Mouse (Mus musculus) granulocyte monocyte progenitor cell, adult 5-6 weeks (primary cell): ENCODE measurements around the gene Hddc3. TPM values are rescaled to one million over a fixed set of nuclear protein-coding genes. Genes with fewer than 3 reads are reported as not detected.
"Not testable (repeated sequence)": the region's sequence is repeated elsewhere in the genome, so short reads cannot be mapped to it uniquely, and the experiment has no call there.

Experiments used
- ATAC-seq: replicated peaks from 2 replicates; pipeline ENCODE4 v1.8.0; 2016; ENCODE audit warnings: mild to moderate bottlenecking, moderate TSS enrichment, inconsistent platforms; ENCODE audit not compliant: poor library complexity, severe bottlenecking
- total RNA-seq, 2 experiments: library from RNA; stranded (forward) in 1 of 2; stranded (reverse) in 1 of 2; fragments of 200-712, 200-1000 nt in 1 of 2; fragments of >200 nt in 1 of 2; fragmentation: Nextera tagmentation in 1 of 2; gene quantifications; 2 replicates each; pipeline ENCODE4 v1.2.3; 2014 to 2017

Gene Hddc3
- total RNA-seq, 2 experiments from 2014 or later, result 14.5 to 15.9 TPM

DNA sequence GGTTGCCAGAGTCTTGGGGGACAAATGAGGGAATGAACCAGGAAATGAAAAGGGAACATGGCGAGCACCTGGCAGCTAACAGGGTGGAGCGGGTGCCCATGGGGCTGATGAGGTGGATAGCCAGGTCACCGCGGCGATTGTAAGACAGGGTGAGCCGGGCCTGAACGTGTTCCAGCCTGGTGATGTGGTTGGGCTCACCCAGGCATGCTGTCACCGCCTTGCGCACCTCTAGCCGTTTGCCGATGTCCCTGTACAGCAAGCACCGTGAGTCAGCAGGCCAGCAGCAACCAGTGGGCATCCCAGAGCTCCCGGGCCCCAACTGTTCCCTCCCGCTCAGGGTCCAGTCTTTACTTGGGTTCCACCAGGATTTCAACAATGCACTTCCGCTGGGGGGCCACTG is 49.2 kb downstream of the Hddc3 start:
- no peak for ATAC-seq

DNA sequence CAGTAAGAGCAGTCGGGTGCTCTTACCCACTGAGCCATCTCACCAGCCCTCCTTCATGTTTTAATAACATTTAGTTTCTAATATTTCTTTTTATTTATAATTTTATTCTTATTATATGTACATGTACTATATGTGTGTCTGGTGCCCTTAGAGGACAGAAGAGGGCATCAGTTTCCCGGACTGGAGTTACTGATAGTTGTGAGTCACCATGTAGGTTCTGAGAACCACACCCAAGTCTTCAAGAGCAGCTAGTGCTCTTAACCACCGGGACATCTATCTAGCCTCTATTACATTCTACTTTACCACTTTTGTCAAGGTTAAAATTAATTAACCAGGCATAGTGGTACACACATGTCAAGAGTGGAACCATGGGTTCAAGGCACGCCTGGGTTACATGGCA is 51.7 kb downstream of the Hddc3 start:
- ATAC-seq, result no peak

GRCm38 (mm10) chr7:80396427-80396826 is 53.5 kb downstream of the Hddc3 start:
- not testable (repeated sequence) for ATAC-seq

GRCm38 (mm10) chr7:80397986-80398385 is 55.1 kb downstream of the Hddc3 start:
- no peak for ATAC-seq

DNA sequence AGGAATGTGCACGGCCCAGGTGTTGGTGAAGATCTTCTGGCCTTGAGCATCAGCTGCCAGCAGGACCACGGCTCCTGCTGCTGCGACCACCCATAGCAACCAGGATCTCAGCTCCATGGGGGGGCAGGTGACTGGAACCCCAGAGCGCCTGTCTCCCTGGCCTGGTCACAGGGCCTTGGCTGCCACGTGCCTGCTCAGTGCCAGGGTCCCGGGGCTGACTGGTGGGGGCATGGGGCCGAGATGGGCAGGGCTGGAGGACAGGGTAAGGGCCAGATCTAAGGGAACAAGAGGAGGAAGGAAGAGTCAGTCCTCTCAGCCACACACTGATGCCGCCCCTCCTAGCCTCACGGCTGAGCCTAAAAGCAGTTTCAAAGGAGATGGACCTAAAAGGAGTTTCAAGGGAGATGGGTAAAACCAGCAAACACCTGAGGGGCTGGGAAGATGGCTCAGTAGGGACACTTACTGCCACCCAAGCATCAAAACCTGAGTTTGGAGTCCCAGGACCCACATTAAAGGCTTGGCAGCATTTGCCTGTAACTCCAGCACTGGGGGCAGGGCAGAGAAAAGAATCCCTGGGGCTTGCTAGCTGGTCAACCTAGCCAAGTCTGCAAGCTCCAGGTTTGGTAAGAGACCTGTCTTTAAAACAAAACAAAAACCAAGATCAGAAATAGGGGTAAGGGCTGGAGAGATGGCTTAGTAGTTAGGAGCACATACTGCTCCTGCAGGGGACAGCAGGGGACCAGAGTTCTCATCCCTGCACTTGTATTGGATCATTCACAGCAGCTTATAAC is 55.9 kb downstream of the Hddc3 start:
- no peak for ATAC-seq

DNA sequence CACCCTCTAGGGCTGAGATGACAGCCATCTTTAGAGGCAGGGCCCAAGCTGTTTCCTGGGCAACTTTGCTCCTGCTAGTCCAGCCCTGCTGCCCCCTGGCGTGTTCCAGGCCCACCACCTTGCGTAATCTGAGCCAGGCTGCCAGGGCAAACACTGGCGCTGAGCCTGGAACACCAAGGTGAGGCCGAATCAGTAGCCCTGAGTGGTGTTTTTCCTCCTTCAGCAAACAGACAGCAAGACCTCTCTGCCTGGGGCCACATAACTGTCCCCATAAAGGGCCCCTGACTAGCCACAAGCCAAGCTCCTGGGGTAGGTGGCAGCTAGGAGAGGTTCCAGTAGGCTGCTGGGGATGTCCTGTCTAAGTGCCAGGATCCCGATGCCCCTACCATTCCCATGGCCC is 57.2 kb downstream of the Hddc3 start:
- peak; percentile 23; the same call in 1 of the 2 replicates for ATAC-seq

Other genes with a start within 250 kb of the Hddc3 start
- 259 and 298 TPM in 2 replicates for gene Idh2, start 227.7 kb upstream of the Hddc3 start, total RNA-seq (2014; fragmentation: Nextera tagmentation)
- 338 and 368 TPM in 2 replicates for gene Idh2, start 227.7 kb upstream of the Hddc3 start, total RNA-seq (2017)
- 6.2 and 6.6 TPM in 2 replicates for gene Sema4b, start 156.3 kb upstream of the Hddc3 start, total RNA-seq (2014; fragmentation: Nextera tagmentation)
- gene Sema4b, start 156.3 kb upstream of the Hddc3 start, total RNA-seq (2017), result 3.6 and 4.4 TPM in 2 replicates
- 45.3 and 77.8 TPM in 2 replicates for gene Cib1, start 110.3 kb upstream of the Hddc3 start, total RNA-seq (2014; fragmentation: Nextera tagmentation)
- gene Cib1, start 110.3 kb upstream of the Hddc3 start, total RNA-seq (2017), result 25.0 and 67.5 TPM in 2 replicates
- gene Gdpgp1, start 110.2 kb upstream of the Hddc3 start, total RNA-seq (2014; fragmentation: Nextera tagmentation), result 4.5 and 10.0 TPM in 2 replicates
- 1.9 and 3.0 TPM in 2 replicates for gene Gdpgp1, start 110.2 kb upstream of the Hddc3 start, total RNA-seq (2017)
- 0.36 TPM in 1 of 2 replicates, not detected in the other for gene Ttll13, start 96.7 kb upstream of the Hddc3 start, total RNA-seq (2014; fragmentation: Nextera tagmentation)
- gene Ttll13, start 96.7 kb upstream of the Hddc3 start, total RNA-seq (2017), result not detected in 2 replicates
- 23.7 and 33.5 TPM in 2 replicates for gene Ngrn, start 81.9 kb upstream of the Hddc3 start, total RNA-seq (2014; fragmentation: Nextera tagmentation)
- gene Ngrn, start 81.9 kb upstream of the Hddc3 start, total RNA-seq (2017), result 21.2 and 33.9 TPM in 2 replicates
- gene Vps33b, start 73.5 kb upstream of the Hddc3 start, total RNA-seq (2014; fragmentation: Nextera tagmentation), result 45.6 and 48.1 TPM in 2 replicates
- gene Vps33b, start 73.5 kb upstream of the Hddc3 start, total RNA-seq (2017), result 24.2 and 31.8 TPM in 2 replicates
- gene Prc1, start 48.7 kb upstream of the Hddc3 start, total RNA-seq (2014; fragmentation: Nextera tagmentation), result 40.7 and 42.7 TPM in 2 replicates
- gene Prc1, start 48.7 kb upstream of the Hddc3 start, total RNA-seq (2017), result 141 and 156 TPM in 2 replicates
- 20.6 and 23.6 TPM in 2 replicates for gene Rccd1, start 18.6 kb upstream of the Hddc3 start, total RNA-seq (2014; fragmentation: Nextera tagmentation)
- gene Rccd1, start 18.6 kb upstream of the Hddc3 start, total RNA-seq (2017), result 16.4 and 23.0 TPM in 2 replicates
- 8.1 and 13.9 TPM in 2 replicates for gene Unc45a, start 2.1 kb upstream of the Hddc3 start, total RNA-seq (2014; fragmentation: Nextera tagmentation)
- 20.2 and 22.4 TPM in 2 replicates for gene Unc45a, start 2.1 kb upstream of the Hddc3 start, total RNA-seq (2017)
- gene Man2a2, start 28.3 kb downstream of the Hddc3 start, total RNA-seq (2014; fragmentation: Nextera tagmentation), result 60.4 and 74.6 TPM in 2 replicates
- gene Man2a2, start 28.3 kb downstream of the Hddc3 start, total RNA-seq (2017), result 32.7 and 36.7 TPM in 2 replicates
- gene Fes, start 44.8 kb downstream of the Hddc3 start, total RNA-seq (2014; fragmentation: Nextera tagmentation), result 141 and 238 TPM in 2 replicates
- 155 and 176 TPM in 2 replicates for gene Fes, start 44.8 kb downstream of the Hddc3 start, total RNA-seq (2017)
- 25.5 and 25.6 TPM in 2 replicates for gene Furin, start 62.3 kb downstream of the Hddc3 start, total RNA-seq (2014; fragmentation: Nextera tagmentation)
- 5.0 and 10.1 TPM in 2 replicates for gene Furin, start 62.3 kb downstream of the Hddc3 start, total RNA-seq (2017)
- 49.2 and 57.4 TPM in 2 replicates for gene Blm, start 192.0 kb downstream of the Hddc3 start, total RNA-seq (2014; fragmentation: Nextera tagmentation)
- gene Blm, start 192.0 kb downstream of the Hddc3 start, total RNA-seq (2017), result 37.3 and 39.0 TPM in 2 replicates